Mouse (Mus musculus) gonadal fat pad, adult 2 months (tissue): ENCODE results near the gene Olfr283. TPM values are rescaled to one million over a fixed set of nuclear protein-coding genes. Genes with fewer than 3 reads are reported as not detected.

Experiments used
- polyA plus RNA-seq: library from polyadenylated mRNA; depleted of rRNA; stranded (reverse); fragments of >200 nt; gene quantifications from 2 replicates; pipeline ENCODE4 v1.2.3, GENCODE M21; 2012; rRNA removed

Olfr283 gene
- polyA plus RNA-seq, 1 experiment: not detected

Other genes with a start within 250 kb of the Olfr283 start
- 39.8 and 46.3 TPM in 2 replicates for gene Asb8, start 215.3 kb downstream of the Olfr283 start, polyA plus RNA-seq
- gene Ccdc184, start 213.8 kb downstream of the Olfr283 start, polyA plus RNA-seq: 1.1 and 1.5 TPM in 2 replicates
- gene Olfr288, start 185.4 kb downstream of the Olfr283 start, polyA plus RNA-seq: not detected in 2 replicates
- not detected in 2 replicates for gene Gm44579, start 160.0 kb downstream of the Olfr283 start, polyA plus RNA-seq
- gene Olfr287, start 159.9 kb downstream of the Olfr283 start, polyA plus RNA-seq: not detected in 2 replicates
- not detected in 2 replicates for gene Olfr286, start 146.5 kb downstream of the Olfr283 start, polyA plus RNA-seq
- 1.6 and 2.5 TPM in 2 replicates for gene H1fnt, start 123.7 kb downstream of the Olfr283 start, polyA plus RNA-seq
- 2.5 and 2.7 TPM in 2 replicates for gene Zfp641, start 84.8 kb downstream of the Olfr283 start, polyA plus RNA-seq
- not detected in 2 replicates for gene Olfr285, start 63.6 kb downstream of the Olfr283 start, polyA plus RNA-seq
- gene Olfr284, start 40.0 kb downstream of the Olfr283 start, polyA plus RNA-seq: not detected in 2 replicates
- not detected in 2 replicates for gene Olfr282, start 50.3 kb upstream of the Olfr283 start, polyA plus RNA-seq
- gene Olfr281, start 71.6 kb upstream of the Olfr283 start, polyA plus RNA-seq: not detected in 2 replicates
- not detected in 2 replicates for gene OR5BS1P, start 89.0 kb upstream of the Olfr283 start, polyA plus RNA-seq
- 0.15 and 0.24 TPM in 2 replicates for gene Lalba, start 101.8 kb upstream of the Olfr283 start, polyA plus RNA-seq
- gene Olfr279, start 111.5 kb upstream of the Olfr283 start, polyA plus RNA-seq: not detected in 2 replicates
- 38.4 and 41.0 TPM in 2 replicates for gene Kansl2, start 153.3 kb upstream of the Olfr283 start, polyA plus RNA-seq
- gene Ccnt1, start 190.0 kb upstream of the Olfr283 start, polyA plus RNA-seq: 12.0 and 13.2 TPM in 2 replicates
- 0.58 and 1.3 TPM in 2 replicates for gene 4930415O20Rik, start 190.1 kb upstream of the Olfr283 start, polyA plus RNA-seq
- gene Adcy6, start 229.1 kb upstream of the Olfr283 start, polyA plus RNA-seq: 84.8 and 91.2 TPM in 2 replicates
- 13.7 and 16.1 TPM in 2 replicates for gene Cacnb3, start 249.9 kb upstream of the Olfr283 start, polyA plus RNA-seq